Mouse (Mus musculus) heart, postnatal 0 days (tissue): ENCODE data around the gene Elmsan1. TPM values are rescaled to one million over a fixed set of nuclear protein-coding genes. Genes with fewer than 3 reads are reported as not detected.
A peak's percentile ranks its signal among the peaks of the same experiment; 100 is the strongest.

Experiments used
- ATAC-seq: fragments of 200-750 bp; cut with Nextera tagmentation; 2 replicates; pipeline ENCODE4 v1.8.0; 2017; ENCODE audit warnings: low read depth, moderate number of reproducible peaks, moderate library complexity; ENCODE audit not compliant: insufficient read depth
- DNase-seq: peaks from one replicate; pipeline ENCODE4 v3.0.0-alpha.2; 2016; ENCODE audit warnings: low spot score
- H3K27ac ChIP-seq: fragments of 300-500 bp; sonication (generic); 2 replicates; pipeline ENCODE4 v1.5.1; 2014; ENCODE audit warnings: low read depth, mild to moderate bottlenecking
- H3K27me3 ChIP-seq: fragments of 300-500 bp; sonication (generic); 2 replicates; pipeline ENCODE4 v1.6.1; 2014; ENCODE audit warnings: low read length, mixed read lengths; ENCODE audit not compliant: control insufficient read depth, insufficient read depth
- H3K36me3 ChIP-seq: fragments of 300-500 bp; sonication (generic); replicated peaks from 2 replicates; pipeline ENCODE4 v1.6.1; 2014; ENCODE audit warnings: low read length, mixed read lengths; ENCODE audit not compliant: control insufficient read depth, insufficient read depth
- H3K4me1 ChIP-seq: fragments of 300-500 bp; sonication (generic); 2 replicates; pipeline ENCODE4 v1.6.1; 2014; ENCODE audit warnings: antibody characterized with exemption; ENCODE audit not compliant: control insufficient read depth, insufficient read depth
- H3K4me2 ChIP-seq: fragments of 300-500 bp; sonication (generic); 2 replicates; pipeline ENCODE4 v1.6.1; 2014; ENCODE audit warnings: low read depth, mild to moderate bottlenecking, low read length, moderate library complexity
- H3K4me3 ChIP-seq: fragments of 300-500 bp; sonication (generic); 2 replicates; pipeline ENCODE4 v1.5.1; 2014; ENCODE audit warnings: low read depth, low read length
- H3K9ac ChIP-seq: fragments of 300-500 bp; sonication (generic); replicated peaks from 2 replicates; pipeline ENCODE4 v1.6.1; 2014; ENCODE audit warnings: low read depth, low read length, mixed read lengths
- H3K9me3 ChIP-seq: fragments of 300-500 bp; sonication (generic); replicated peaks from 2 replicates; pipeline ENCODE4 v1.6.1; 2016; ENCODE audit warnings: low read length; ENCODE audit not compliant: control insufficient read depth
- CTCF ChIP-seq: IDR thresholded peaks from 2 replicates; pipeline ENCODE4 v1.5.1; 2016; ENCODE audit warnings: antibody characterized with exemption, control low read depth, low read depth
- EP300 ChIP-seq: IDR thresholded peaks from 2 replicates; pipeline ENCODE4 v1.6.1; 2016; ENCODE audit warnings: antibody characterized with exemption, low read depth
- WGBS: fragments of 180-500 bp; shearing (Covaris S2); extraction: QIAGEN DNeasy Blood & Tissue Kit; methylation state at CpG from one replicate; pipeline ENCODE4 v1.1.7; 2014; 5-methylcytosine and 5-hydroxymethylcytosine counted together
- polyA plus RNA-seq: library from polyadenylated mRNA; unstranded; fragments of >200 nt; fragmentation: Nextera tagmentation; extraction: Ambion mirVana; gene quantifications from 2 replicates; pipeline ENCODE4 v1.2.1, GENCODE M21; 2015
- total RNA-seq: library from RNA; depleted of rRNA; stranded (reverse); fragments of >200 nt; gene quantifications from 2 replicates; pipeline ENCODE4 v1.2.3, GENCODE M21; 2014; ENCODE audit warnings: low replicate concordance

The Elmsan1 gene
- total and polyA plus RNA-seq, 2 experiments from 2014 or later: 3.6 to 13.5 TPM

GRCm38 (mm10) chr12:84128576-84128975, 90.1 kb downstream of the Elmsan1 start:
- H3K9ac ChIP-seq: no peak overlapping the region
- H3K9me3 ChIP-seq: no peaks in the 10 kb centered on the region
- ATAC-seq (no peak), DNase-seq (no peak)
- H3K4me1 ChIP-seq: no peaks in the 10 kb centered on the region
- WGBS: 78% methylated on average over 6 of the region's 6 CpGs
- H3K36me3 ChIP-seq: peaks cover 16% of the 10 kb centered on the region
- no peak overlapping the region for H3K27ac ChIP-seq
- no peak overlapping the region for H3K4me3 ChIP-seq
- no peaks in the 10 kb centered on the region for H3K27me3 ChIP-seq
- no peak overlapping the region for H3K4me2 ChIP-seq
- TF ChIP-seq EP300 (no peak), CTCF (no peak)

- Histone ChIP-seq H3K4me1 (no peaks in the 10 kb centered on the region), H3K27ac (no peak overlapping the region), H3K4me2 (no peak overlapping the region), H3K36me3 (peaks cover 16% of the 10 kb centered on the region), H3K9ac (no peak overlapping the region), H3K27me3 (no peaks in the 10 kb centered on the region), H3K9me3 (no peaks in the 10 kb centered on the region), H3K4me3 (no peak overlapping the region)
- DNase-seq (no peak), ATAC-seq (no peak)
- TF ChIP-seq CTCF (no peak), EP300 (no peak)
- WGBS: 68% methylated on average over 2 of the region's 2 CpGs
These were observed 91.8 kb downstream of the Elmsan1 start for GRCm38 (mm10) chr12:84126899-84127298.

GRCm38 (mm10) chr12:84125892-84126291, 92.8 kb downstream of the Elmsan1 start:
- Histone ChIP-seq H3K27ac (no peak overlapping the region), H3K4me3 (no peak overlapping the region)
- ATAC-seq: no peak

GRCm38 (mm10) chr12:84119584-84119983, 99.1 kb downstream of the Elmsan1 start:
- H3K27ac ChIP-seq: no peak overlapping the region
- no peaks in the 10 kb centered on the region for H3K9me3 ChIP-seq
- H3K9ac ChIP-seq: no peak overlapping the region
- TF ChIP-seq EP300 (no peak), CTCF (no peak)
- H3K4me2 ChIP-seq: no peak overlapping the region
- H3K27me3 ChIP-seq: no peaks in the 10 kb centered on the region
- ATAC-seq (no peak), DNase-seq (no peak)
- 90% methylated on average over 5 of the region's 5 CpGs for WGBS
- H3K4me3 ChIP-seq: no peak overlapping the region
- no peaks in the 10 kb centered on the region for H3K36me3 ChIP-seq
- H3K4me1 ChIP-seq: peaks cover 5% of the 10 kb centered on the region; the same call in 1 of the 2 replicates

More at GRCm38 (mm10) chr12:84125892-84126291, 92.8 kb downstream of the Elmsan1 start:
- 73% methylated on average over 12 of the region's 12 CpGs for WGBS
- Histone ChIP-seq H3K9me3 (no peaks in the 10 kb centered on the region), H3K4me1 (no peaks in the 10 kb centered on the region), H3K4me2 (no peak overlapping the region), H3K9ac (no peak overlapping the region), H3K27me3 (no peaks in the 10 kb centered on the region), H3K36me3 (peaks cover 16% of the 10 kb centered on the region)
- no peak for TF ChIP-seq EP300
- no peak for TF ChIP-seq CTCF
- DNase-seq: no peak

GRCm38 (mm10) chr12:84114153-84114994, 104.3 kb downstream of the Elmsan1 start, which contains the start of gene Dnal1:
Dnal1 (plus strand) TSS chr12:84114366.
- WGBS: 3% methylated on average over 29 of the region's 35 CpGs
- peak; percentile 97 for ATAC-seq
- no peak within 1 kb of the TSS for H3K27ac ChIP-seq
- peak within 1 kb of the TSS; percentile 79 for H3K4me2 ChIP-seq
- peak within 1 kb of the TSS; percentile 75 for H3K4me3 ChIP-seq
- H3K9me3 ChIP-seq: no peaks in the 10 kb centered on the region
- DNase-seq: peak; percentile 91
- peak within 1 kb of the TSS; percentile 22; the same call in 1 of the 2 replicates for H3K9ac ChIP-seq
- no peaks in the 10 kb centered on the region for H3K36me3 ChIP-seq
- H3K4me1 ChIP-seq: peaks cover 5% of the 10 kb centered on the region; the same call in 1 of the 2 replicates
- H3K27me3 ChIP-seq: no peaks in the 10 kb centered on the region
- TF ChIP-seq CTCF: no peak
- TF ChIP-seq EP300: no peak
